Mouse (Mus musculus): ENCODE measurements at regions not wholly inside any gene's neighbourhood (a gene's known extent, or its start where the extent isn't known, plus 50 kb on each side); places are given as distances from the start of the nearest gene placed in this dataset.

- no peak for TF ChIP-seq POLR2A (IDR thresholded peaks at IDR 0.05; ENCODE audit: control insufficient read depth, extremely low read depth, insufficient read depth, low read length, poor library complexity)
- no peak for TF ChIP-seq CTCF (IDR thresholded peaks at IDR 0.05; ENCODE audit: borderline replicate concordance, control insufficient read depth, extremely low read depth, insufficient read depth, low read length, poor library complexity)
Measured at GRCm38 (mm10) chr9:23137682-23138210, 85.1 kb upstream of the Bmper start.
